Mouse (Mus musculus): Measurements from ENCODE around the gene Rras. TPM values are rescaled to one million over a fixed set of nuclear protein-coding genes. Genes with fewer than 3 reads are reported as not detected.

The Rras gene
- total RNA-seq, 2 experiments from 2014 or later: 11.4 to 13.0 TPM

GRCm38 (mm10) chr7:44997231-44997939 is 20.4 kb upstream of the Rras start, which contains the start of gene Irf3:
Gene Irf3, plus strand, starts transcription at chr7:44997648.
- DNase-seq (ENCODE audit: low spot score in 2 of 2): peak; percentile 95 to 97
- intact Hi-C loops (cut with DNase I): no loop called here

GRCm38 (mm10) chr7:44997940-44998428 is 19.8 kb upstream of the Rras start:
- no peak for DNase-seq (ENCODE audit: low spot score in 2 of 2)
- intact Hi-C loops (cut with DNase I): no loop called here

GRCm38 (mm10) chr7:44998501-44998955 is 19.2 kb upstream of the Rras start, which contains the start of gene Bcl2l12:
Gene Bcl2l12, minus strand, starts transcription at chr7:44998712.
- no peak for DNase-seq (ENCODE audit: low spot score in 2 of 2)
- intact Hi-C loops (cut with DNase I): no loop called here

- DNase-seq (ENCODE audit: low spot score in 2 of 2): no peak
- intact Hi-C loops (cut with DNase I): no loop called here
These were observed 18.0 kb upstream of the Rras start for GRCm38 (mm10) chr7:44999753-45000152.

- no peak for DNase-seq (ENCODE audit: low spot score in 2 of 2)
- intact Hi-C loops (cut with DNase I): no loop called here
These were observed 17.1 kb upstream of the Rras start for GRCm38 (mm10) chr7:45000539-45001114.

GRCm38 (mm10) chr7:45002440-45002839 is 15.3 kb upstream of the Rras start:
- no peak for DNase-seq (ENCODE audit: low spot score in 2 of 2)
- intact Hi-C loops (cut with DNase I): no loop called here

- no peak for DNase-seq (ENCODE audit: low spot score in 2 of 2)
- intact Hi-C loops (cut with DNase I): no loop called here
These were observed 13.2 kb upstream of the Rras start for GRCm38 (mm10) chr7:45004546-45004945.

GRCm38 (mm10) chr7:45005321-45005992 is 12.3 kb upstream of the Rras start:
- no peak for DNase-seq (ENCODE audit: low spot score in 2 of 2)
- intact Hi-C loops (cut with DNase I): no loop called here

- intact Hi-C loops (cut with DNase I): no loop called here
- no peak for DNase-seq (ENCODE audit: low spot score in 2 of 2)
These were observed 11.3 kb upstream of the Rras start for GRCm38 (mm10) chr7:45006503-45006902.

- DNase-seq (ENCODE audit: low spot score in 2 of 2): no peak
- intact Hi-C loops (cut with DNase I): no loop called here
These were observed 10.6 kb upstream of the Rras start for GRCm38 (mm10) chr7:45007141-45007540.

GRCm38 (mm10) chr7:45007846-45008245 is 9.9 kb upstream of the Rras start:
- intact Hi-C loops (cut with DNase I): no loop called here
- no peak for DNase-seq (ENCODE audit: low spot score in 2 of 2)

GRCm38 (mm10) chr7:45008411-45008810 is 9.3 kb upstream of the Rras start:
- intact Hi-C loops (cut with DNase I): no loop called here

GRCm38 (mm10) chr7:45012011-45012410 is 5.8 kb upstream of the Rras start:
- DNase-seq (ENCODE audit: low spot score in 2 of 2): no peak
- intact Hi-C loops (cut with DNase I): no loop called here

More at GRCm38 (mm10) chr7:45008411-45008810, 9.3 kb upstream of the Rras start:
- DNase-seq (ENCODE audit: low spot score in 2 of 2): no peak

- no peak for DNase-seq (ENCODE audit: low spot score in 2 of 2)
- intact Hi-C loops (cut with DNase I): no loop called here
These were observed 4.9 kb upstream of the Rras start for GRCm38 (mm10) chr7:45012824-45013223.

- DNase-seq (ENCODE audit: low spot score in 2 of 2): no peak
- intact Hi-C loops (cut with DNase I): no loop called here
These were observed 4.2 kb upstream of the Rras start for GRCm38 (mm10) chr7:45013366-45014095.

- intact Hi-C loops (cut with DNase I): no loop called here
- no peak for DNase-seq (ENCODE audit: low spot score in 2 of 2)
These were observed 3.7 kb upstream of the Rras start for GRCm38 (mm10) chr7:45014096-45014451.

- DNase-seq (ENCODE audit: low spot score in 2 of 2): peak in 1 of 2 experiments; percentile 35
- intact Hi-C loops (cut with DNase I): loop anchor here (5.0 kb wide), 1 partner anchor 37 kb away; the partner anchor contains the start of gene Prr12
These were observed 2.3 kb upstream of the Rras start for GRCm38 (mm10) chr7:45015344-45015956.

GRCm38 (mm10) chr7:45015957-45016612 is 1.7 kb upstream of the Rras start, which contains the start of gene Scaf1:
Gene Scaf1, minus strand, starts transcription at chr7:45016363.
- intact Hi-C loops (cut with DNase I): loop anchor here (5.0 kb wide), 1 partner anchor 36 kb away; the partner anchor contains the start of gene Prr12

More at GRCm38 (mm10) chr7:45015957-45016612, 1.7 kb upstream of the Rras start, which contains the start of gene Scaf1:
- peak; percentile 99 for DNase-seq (ENCODE audit: low spot score in 2 of 2)

Data from left cerebral cortex, postnatal 14 days (tissue).